Mouse (Mus musculus): ENCODE data around the gene Ctcfl. TPM values are rescaled to one million over a fixed set of nuclear protein-coding genes. Genes with fewer than 3 reads are reported as not detected.
A peak's percentile ranks its signal among the peaks of the same experiment; 100 is the strongest.

Ctcfl gene
- polyA plus RNA-seq, 2 experiments, result 0.01 TPM; not detected in 1

DNA sequence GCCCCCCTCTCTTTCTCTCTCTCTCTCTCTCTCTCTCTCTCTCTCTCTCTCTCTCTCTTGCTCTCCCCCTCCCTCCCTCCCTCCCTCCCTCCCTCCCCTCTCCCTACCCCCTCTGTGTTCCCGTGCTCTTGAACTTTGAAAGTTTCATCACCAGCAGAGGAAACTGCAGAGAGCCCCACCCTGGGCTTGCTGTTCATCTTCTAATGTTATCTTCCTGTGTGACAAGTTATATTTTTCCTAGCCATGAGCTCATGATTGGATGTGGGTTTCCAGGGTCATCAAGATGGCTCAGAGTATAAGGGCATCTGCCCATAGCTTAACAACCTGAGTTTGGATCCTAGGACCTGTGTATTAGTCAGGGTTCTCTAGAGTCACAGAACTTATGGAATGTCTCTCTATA, 56.1 kb downstream of the Ctcfl start:
- peaks cover 6 to 19% of the 10 kb centered on the region in 2 experiments; a peak in 3 of 4 replicates for H3K4me1 ChIP-seq (replicated peaks; ENCODE audit: control insufficient read depth in 2 of 2, insufficient read depth in 2 of 2, low read length in 1 of 2)
- H3K27me3 ChIP-seq (ENCODE audit: control insufficient read depth, insufficient read depth, low read length), result no peaks in the 10 kb centered on the region
- TF ChIP-seq CTCF (IDR thresholded peaks at IDR 0.05; ENCODE audit: low read depth) (no peak), EP300 (IDR thresholded peaks at IDR 0.05; ENCODE audit: low read depth) (no peak)
- ATAC-seq (ENCODE audit: insufficient read depth), result no peak
- DNase-seq (ENCODE audit: low read depth in 3 of 3, low spot score in 3 of 3), result no peak
- H3K4me2 ChIP-seq (ENCODE audit: low read depth), result no peak overlapping the region
- no peak overlapping the region for H3K4me3 ChIP-seq (ENCODE audit: insufficient read depth in 1 of 2, low read depth in 2 of 2, low read length in 2 of 2)
- no peak overlapping the region for H3K27ac ChIP-seq
- no peaks in the 10 kb centered on the region for H3K9me3 ChIP-seq (ENCODE audit: control insufficient read depth, low read length)
- no peak overlapping the region for H3K9ac ChIP-seq (replicated peaks)
- H3K36me3 ChIP-seq (replicated peaks; ENCODE audit: control insufficient read depth, insufficient read depth, low read depth), result no peaks in the 10 kb centered on the region
- WGBS (ENCODE audit: insufficient replicate concordance), result 0% methylated on average over 1 of the region's 1 CpGs

DNA sequence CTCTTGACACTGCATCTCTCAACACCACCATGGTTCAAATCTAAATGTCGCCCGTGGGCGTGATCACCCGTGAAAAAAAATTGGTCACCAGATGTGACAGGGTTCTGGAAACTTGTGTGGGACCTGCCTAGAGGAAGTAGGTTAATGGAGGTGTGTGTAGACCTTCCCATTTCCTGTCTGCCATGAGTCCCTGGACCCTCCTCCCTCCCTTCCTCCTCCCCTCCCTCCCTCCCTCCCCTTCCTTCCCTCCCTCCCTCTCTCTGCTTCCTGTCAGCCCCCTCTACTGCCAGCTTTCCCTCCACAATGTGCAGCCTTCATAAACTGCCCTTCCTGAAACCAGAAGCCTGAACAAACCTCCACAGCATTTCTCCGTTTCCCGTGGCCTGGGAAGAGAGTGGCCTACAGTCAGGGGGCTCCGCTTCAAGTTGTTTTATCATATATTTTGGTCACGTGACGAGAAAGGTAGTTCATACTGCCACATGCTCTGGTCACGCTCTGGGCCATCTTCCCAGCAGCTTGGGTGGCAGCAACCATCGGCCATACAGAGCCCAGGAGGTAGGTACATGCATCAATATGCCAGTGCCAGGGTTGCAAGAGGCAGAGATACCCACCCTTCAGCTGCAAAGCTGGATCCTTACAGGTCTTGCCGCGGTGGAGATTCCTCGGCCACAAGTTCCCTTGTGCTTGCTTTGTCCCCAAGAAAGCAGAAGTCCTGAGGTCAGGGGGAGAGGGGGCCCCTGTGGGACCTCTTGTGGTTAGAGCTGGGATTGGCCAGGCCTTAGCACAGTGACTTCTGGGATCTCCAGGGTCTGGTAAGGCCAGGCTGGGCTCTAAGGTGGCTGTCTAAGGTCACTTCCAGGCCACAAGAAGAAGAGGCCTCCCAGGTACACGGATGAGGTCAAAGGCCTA, 57.6 kb downstream of the Ctcfl start:
- Histone ChIP-seq H3K4me3 (ENCODE audit: insufficient read depth in 1 of 2, low read depth in 2 of 2, low read length in 2 of 2) (peak overlapping the region in 1 of 2 experiments; percentile 11; a peak in 1 of 4 replicates), H3K4me1 (replicated peaks; ENCODE audit: control insufficient read depth in 2 of 2, insufficient read depth in 2 of 2, low read length in 1 of 2) (peaks cover 15 to 33% of the 10 kb centered on the region in 2 experiments), H3K9ac (replicated peaks) (no peak overlapping the region), H3K27me3 (ENCODE audit: control insufficient read depth, insufficient read depth, low read length) (no peaks in the 10 kb centered on the region), H3K36me3 (replicated peaks; ENCODE audit: control insufficient read depth, insufficient read depth, low read depth) (no peaks in the 10 kb centered on the region), H3K4me2 (ENCODE audit: low read depth) (no peak overlapping the region), H3K27ac (no peak overlapping the region), H3K9me3 (ENCODE audit: control insufficient read depth, low read length) (no peaks in the 10 kb centered on the region)
- no peak for DNase-seq (ENCODE audit: low read depth in 3 of 3, low spot score in 3 of 3)
- 0 out of 2 replicates have a peak, but pooled peaks have one; percentile 13 for ATAC-seq (ENCODE audit: insufficient read depth)
- WGBS (ENCODE audit: insufficient replicate concordance), result 24% methylated on average over 15 of the region's 15 CpGs
- TF ChIP-seq CTCF (IDR thresholded peaks at IDR 0.05; ENCODE audit: low read depth) (peak; percentile 48), EP300 (IDR thresholded peaks at IDR 0.05; ENCODE audit: low read depth) (no peak)

DNA sequence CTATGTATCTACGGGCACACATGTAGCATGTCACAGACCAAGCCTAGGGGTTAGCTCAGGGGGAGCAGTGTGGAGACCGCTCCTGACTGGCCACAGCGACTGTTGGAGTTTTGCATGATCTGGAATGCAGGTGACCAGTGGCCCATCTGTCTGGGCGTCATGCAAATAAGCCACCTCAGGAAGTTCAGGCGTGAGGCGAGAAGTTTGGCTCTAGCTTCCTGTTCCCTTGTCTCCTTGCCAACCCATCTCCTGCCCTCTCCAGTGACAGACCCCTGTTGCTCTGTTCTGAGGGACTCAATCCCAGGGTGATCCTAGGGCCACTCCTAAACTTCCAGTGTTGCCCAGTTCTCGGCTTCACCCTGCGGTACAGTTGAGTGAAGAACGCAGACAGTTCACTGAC, 58.9 kb downstream of the Ctcfl start:
- DNase-seq (ENCODE audit: low read depth in 3 of 3, low spot score in 3 of 3) (no peak), ATAC-seq (ENCODE audit: insufficient read depth) (no peak)
- no peak overlapping the region for H3K4me2 ChIP-seq (ENCODE audit: low read depth)
- H3K9ac ChIP-seq (replicated peaks), result no peak overlapping the region
- no peak overlapping the region for H3K4me3 ChIP-seq (ENCODE audit: insufficient read depth in 1 of 2, low read depth in 2 of 2, low read length in 2 of 2)
- H3K27ac ChIP-seq, result no peak overlapping the region
- TF ChIP-seq EP300 (IDR thresholded peaks at IDR 0.05; ENCODE audit: low read depth) (no peak), CTCF (IDR thresholded peaks at IDR 0.05; ENCODE audit: low read depth) (no peak)
- H3K9me3 ChIP-seq (ENCODE audit: control insufficient read depth, low read length), result no peaks in the 10 kb centered on the region
- H3K36me3 ChIP-seq (replicated peaks; ENCODE audit: control insufficient read depth, insufficient read depth, low read depth), result no peaks in the 10 kb centered on the region
- 62% methylated on average over 9 of the region's 9 CpGs for WGBS (ENCODE audit: insufficient replicate concordance)
- peaks cover 19 to 41% of the 10 kb centered on the region in 2 experiments for H3K4me1 ChIP-seq (replicated peaks; ENCODE audit: control insufficient read depth in 2 of 2, insufficient read depth in 2 of 2, low read length in 1 of 2)
- no peaks in the 10 kb centered on the region for H3K27me3 ChIP-seq (ENCODE audit: control insufficient read depth, insufficient read depth, low read length)

DNA sequence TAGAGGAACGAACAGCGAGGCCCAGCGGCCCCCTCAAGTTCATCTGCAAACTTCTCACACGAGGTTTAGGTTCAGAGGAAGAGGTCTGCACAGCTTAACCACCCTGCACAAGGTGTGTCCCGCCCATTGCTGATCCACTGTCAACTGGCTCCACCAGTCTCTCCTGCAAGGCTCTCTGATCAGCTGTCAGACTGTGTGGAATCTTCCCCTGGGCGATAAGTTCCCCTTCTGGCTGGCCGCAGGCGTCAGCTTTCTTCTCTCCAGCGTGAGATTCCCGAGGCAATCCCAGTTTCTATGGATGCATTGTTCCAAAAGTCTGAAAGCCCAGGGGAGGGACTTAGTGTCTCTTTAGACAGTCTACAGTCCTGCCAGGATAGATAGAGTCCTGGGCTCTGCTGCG, 61.1 kb downstream of the Ctcfl start:
- DNase-seq (ENCODE audit: low read depth in 3 of 3, low spot score in 3 of 3) (no peak), ATAC-seq (ENCODE audit: insufficient read depth) (no peak)
- Histone ChIP-seq H3K9ac (replicated peaks) (no peak overlapping the region), H3K27me3 (ENCODE audit: control insufficient read depth, insufficient read depth, low read length) (no peaks in the 10 kb centered on the region), H3K4me1 (replicated peaks; ENCODE audit: control insufficient read depth in 2 of 2, insufficient read depth in 2 of 2, low read length in 1 of 2) (peaks cover 19 to 41% of the 10 kb centered on the region in 2 experiments), H3K9me3 (ENCODE audit: control insufficient read depth, low read length) (no peaks in the 10 kb centered on the region), H3K4me3 (ENCODE audit: insufficient read depth in 1 of 2, low read depth in 2 of 2, low read length in 2 of 2) (no peak overlapping the region), H3K36me3 (replicated peaks; ENCODE audit: control insufficient read depth, insufficient read depth, low read depth) (no peaks in the 10 kb centered on the region), H3K27ac (no peak overlapping the region), H3K4me2 (ENCODE audit: low read depth) (no peak overlapping the region)
- TF ChIP-seq EP300 (IDR thresholded peaks at IDR 0.05; ENCODE audit: low read depth), result no peak
- TF ChIP-seq CTCF (IDR thresholded peaks at IDR 0.05; ENCODE audit: low read depth), result no peak
- WGBS (ENCODE audit: insufficient replicate concordance), result 31% methylated on average over 11 of the region's 11 CpGs

GRCm38 (mm10) chr2:173057623-173058022, 61.7 kb downstream of the Ctcfl start:
- Histone ChIP-seq H3K27ac (no peak overlapping the region), H3K4me3 (ENCODE audit: insufficient read depth in 1 of 2, low read depth in 2 of 2, low read length in 2 of 2) (no peak overlapping the region), H3K4me1 (replicated peaks; ENCODE audit: control insufficient read depth in 2 of 2, insufficient read depth in 2 of 2, low read length in 1 of 2) (peaks cover 19 to 39% of the 10 kb centered on the region in 2 experiments), H3K36me3 (replicated peaks; ENCODE audit: control insufficient read depth, insufficient read depth, low read depth) (no peaks in the 10 kb centered on the region), H3K9ac (replicated peaks) (no peak overlapping the region), H3K4me2 (ENCODE audit: low read depth) (no peak overlapping the region), H3K9me3 (ENCODE audit: control insufficient read depth, low read length) (no peaks in the 10 kb centered on the region), H3K27me3 (ENCODE audit: control insufficient read depth, insufficient read depth, low read length) (no peaks in the 10 kb centered on the region)
- ATAC-seq (ENCODE audit: insufficient read depth), result no peak
- no peak for DNase-seq (ENCODE audit: low read depth in 3 of 3, low spot score in 3 of 3)
- 23% methylated on average over 10 of the region's 10 CpGs for WGBS (ENCODE audit: insufficient replicate concordance)
- TF ChIP-seq CTCF (IDR thresholded peaks at IDR 0.05; ENCODE audit: low read depth) (no peak), EP300 (IDR thresholded peaks at IDR 0.05; ENCODE audit: low read depth) (no peak)
